Mouse (Mus musculus): ENCODE results near the gene Camsap1. TPM values are rescaled to one million over a fixed set of nuclear protein-coding genes. Genes with fewer than 3 reads are reported as not detected.
A peak's percentile ranks its signal among the peaks of the same experiment; 100 is the strongest.

Camsap1 gene
- polyA plus RNA-seq, 1 experiment from 2014 or later: 75.9 TPM

GRCm38 (mm10) chr2:26002001-26002400 is 18.9 kb upstream of the Camsap1 start:
- 64% methylated on average over 2 of the region's 2 CpGs for WGBS
- no peak overlapping the region for H3K4me2 ChIP-seq (replicated peaks)
- no peak overlapping the region for H3K27ac ChIP-seq (replicated peaks)
- no peak overlapping the region for H3K9ac ChIP-seq (replicated peaks)
- no peak overlapping the region for H3K4me3 ChIP-seq
- peaks cover 79% of the 10 kb centered on the region for H3K36me3 ChIP-seq
- no peak for ATAC-seq (replicated peaks)
- H3K9me3 ChIP-seq: no peaks in the 10 kb centered on the region
- H3K4me1 ChIP-seq: no peaks in the 10 kb centered on the region
- no peaks in the 10 kb centered on the region for H3K27me3 ChIP-seq

GRCm38 (mm10) chr2:26001136-26001535 is 18.1 kb upstream of the Camsap1 start:
- H3K4me1 ChIP-seq: no peaks in the 10 kb centered on the region
- H3K4me3 ChIP-seq: no peak overlapping the region
- no peak overlapping the region for H3K27ac ChIP-seq (replicated peaks)
- ATAC-seq (replicated peaks): no peak
- 93% methylated on average over 5 of the region's 5 CpGs for WGBS
- no peak overlapping the region for H3K4me2 ChIP-seq (replicated peaks)
- no peaks in the 10 kb centered on the region for H3K9me3 ChIP-seq
- H3K9ac ChIP-seq (replicated peaks): no peak overlapping the region
- peaks cover 70% of the 10 kb centered on the region for H3K36me3 ChIP-seq
- no peaks in the 10 kb centered on the region for H3K27me3 ChIP-seq

GRCm38 (mm10) chr2:25997716-25998115 is 14.6 kb upstream of the Camsap1 start:
- no peak for ATAC-seq (replicated peaks)
- Histone ChIP-seq H3K4me3 (no peak overlapping the region), H3K9me3 (no peaks in the 10 kb centered on the region), H3K4me2 (replicated peaks) (no peak overlapping the region), H3K27me3 (no peaks in the 10 kb centered on the region), H3K4me1 (0 out of 2 replicates have a peak, but pooled peaks cover under 1% of the 10 kb centered on the region), H3K36me3 (peaks cover 40% of the 10 kb centered on the region), H3K27ac (replicated peaks) (no peak overlapping the region), H3K9ac (replicated peaks) (no peak overlapping the region)
- WGBS: 93% methylated on average over 3 of the region's 3 CpGs

GRCm38 (mm10) chr2:25994791-25995190 is 11.7 kb upstream of the Camsap1 start:
- Histone ChIP-seq H3K4me1 (0 out of 2 replicates have a peak, but pooled peaks cover 2% of the 10 kb centered on the region), H3K4me2 (replicated peaks) (no peak overlapping the region), H3K4me3 (no peak overlapping the region), H3K9ac (replicated peaks) (no peak overlapping the region), H3K27me3 (no peaks in the 10 kb centered on the region), H3K36me3 (peaks cover 24% of the 10 kb centered on the region), H3K27ac (replicated peaks) (no peak overlapping the region), H3K9me3 (no peaks in the 10 kb centered on the region)
- ATAC-seq (replicated peaks): no peak
- WGBS: 86% methylated on average over 3 of the region's 3 CpGs

GRCm38 (mm10) chr2:25992285-25992684 is 9.2 kb upstream of the Camsap1 start:
- Histone ChIP-seq H3K27ac (replicated peaks) (no peak overlapping the region), H3K9me3 (no peaks in the 10 kb centered on the region), H3K4me3 (no peak overlapping the region), H3K9ac (replicated peaks) (no peak overlapping the region), H3K36me3 (peaks cover 3% of the 10 kb centered on the region), H3K27me3 (no peaks in the 10 kb centered on the region), H3K4me1 (0 out of 2 replicates have a peak, but pooled peaks cover 2% of the 10 kb centered on the region), H3K4me2 (replicated peaks) (no peak overlapping the region)
- no peak for ATAC-seq (replicated peaks)
- 72% methylated on average over 2 of the region's 2 CpGs for WGBS

GRCm38 (mm10) chr2:25989651-25990050 is 6.6 kb upstream of the Camsap1 start:
- Histone ChIP-seq H3K9me3 (no peaks in the 10 kb centered on the region), H3K4me1 (0 out of 2 replicates have a peak, but pooled peaks cover 2% of the 10 kb centered on the region), H3K4me3 (no peak overlapping the region), H3K27me3 (no peaks in the 10 kb centered on the region), H3K9ac (replicated peaks) (no peak overlapping the region), H3K27ac (replicated peaks) (no peak overlapping the region), H3K4me2 (replicated peaks) (no peak overlapping the region), H3K36me3 (no peaks in the 10 kb centered on the region)
- ATAC-seq (replicated peaks): no peak
- WGBS: 100% methylated on average over 1 of the region's 1 CpGs

GRCm38 (mm10) chr2:25987817-25988216 is 4.7 kb upstream of the Camsap1 start:
- Histone ChIP-seq H3K4me1 (peaks cover 9% of the 10 kb centered on the region), H3K27me3 (no peaks in the 10 kb centered on the region), H3K9me3 (no peaks in the 10 kb centered on the region), H3K4me2 (replicated peaks) (no peak overlapping the region), H3K36me3 (no peaks in the 10 kb centered on the region), H3K4me3 (no peak overlapping the region), H3K9ac (replicated peaks) (no peak overlapping the region), H3K27ac (replicated peaks) (no peak overlapping the region)
- 90% methylated on average over 6 of the region's 6 CpGs for WGBS
- no peak for ATAC-seq (replicated peaks)

- 59% methylated on average over 5 of the region's 5 CpGs for WGBS
Measured at GRCm38 (mm10) chr2:25986601-25987000, 3.5 kb upstream of the Camsap1 start.

GRCm38 (mm10) chr2:25982426-25983091 is 523 bp downstream of the Camsap1 start:
- Histone ChIP-seq H3K4me2 (replicated peaks) (peak overlapping the region; percentile 84), H3K4me1 (peaks cover 51% of the 10 kb centered on the region), H3K27ac (replicated peaks) (peak overlapping the region; percentile 95), H3K9ac (replicated peaks) (peak overlapping the region; percentile 98), H3K4me3 (peak overlapping the region; percentile 96), H3K36me3 (no peaks in the 10 kb centered on the region), H3K27me3 (no peaks in the 10 kb centered on the region), H3K9me3 (no peaks in the 10 kb centered on the region)
- WGBS: 1% methylated on average over 70 of the region's 76 CpGs
- peak; percentile 24 for ATAC-seq (replicated peaks)

More at GRCm38 (mm10) chr2:25986601-25987000, 3.5 kb upstream of the Camsap1 start:
- no peak overlapping the region for H3K4me2 ChIP-seq (replicated peaks)
- no peaks in the 10 kb centered on the region for H3K27me3 ChIP-seq
- no peak overlapping the region for H3K27ac ChIP-seq (replicated peaks)
- H3K9me3 ChIP-seq: no peaks in the 10 kb centered on the region
- H3K36me3 ChIP-seq: no peaks in the 10 kb centered on the region
- H3K4me1 ChIP-seq: peaks cover 10% of the 10 kb centered on the region
- H3K9ac ChIP-seq (replicated peaks): no peak overlapping the region
- ATAC-seq (replicated peaks): no peak
- H3K4me3 ChIP-seq: no peak overlapping the region

GRCm38 (mm10) chr2:25982052-25982425 is 1.0 kb downstream of the Camsap1 start:
- peaks cover 54% of the 10 kb centered on the region for H3K4me1 ChIP-seq
- peak overlapping the region; percentile 84 for H3K4me2 ChIP-seq (replicated peaks)
- H3K9ac ChIP-seq (replicated peaks): peak overlapping the region; percentile 98
- no peaks in the 10 kb centered on the region for H3K36me3 ChIP-seq
- no peaks in the 10 kb centered on the region for H3K9me3 ChIP-seq
- no peaks in the 10 kb centered on the region for H3K27me3 ChIP-seq
- H3K27ac ChIP-seq (replicated peaks): peak overlapping the region; percentile 95
- no peak for ATAC-seq (replicated peaks)
- peak overlapping the region; percentile 96 for H3K4me3 ChIP-seq
- WGBS: 1% methylated on average over 16 of the region's 16 CpGs

GRCm38 (mm10) chr2:25978997-25979396 is 4.1 kb downstream of the Camsap1 start:
- Histone ChIP-seq H3K9me3 (no peaks in the 10 kb centered on the region), H3K27me3 (no peaks in the 10 kb centered on the region), H3K4me2 (replicated peaks) (no peak overlapping the region), H3K27ac (replicated peaks) (no peak overlapping the region), H3K9ac (replicated peaks) (no peak overlapping the region), H3K36me3 (no peaks in the 10 kb centered on the region), H3K4me3 (no peak overlapping the region), H3K4me1 (peaks cover 59% of the 10 kb centered on the region)
- 83% methylated on average over 4 of the region's 4 CpGs for WGBS
- no peak for ATAC-seq (replicated peaks)

- H3K27ac ChIP-seq (replicated peaks): no peak overlapping the region
- WGBS: 73% methylated on average over 7 of the region's 7 CpGs
- H3K36me3 ChIP-seq: peaks cover 1% of the 10 kb centered on the region; the same call in 1 of the 2 replicates
- no peak for ATAC-seq (replicated peaks)
- H3K9ac ChIP-seq (replicated peaks): no peak overlapping the region
- H3K27me3 ChIP-seq: no peaks in the 10 kb centered on the region
- H3K9me3 ChIP-seq: no peaks in the 10 kb centered on the region
- H3K4me1 ChIP-seq: peaks cover 57% of the 10 kb centered on the region
- no peak overlapping the region for H3K4me2 ChIP-seq (replicated peaks)
- H3K4me3 ChIP-seq: no peak overlapping the region
Measured at GRCm38 (mm10) chr2:25977587-25978239, 5.4 kb downstream of the Camsap1 start.

All from forebrain, embryonic 15.5 days (tissue).